Comparison of ENCODE assay signal across 9 mouse cellular contexts in genomic region chr8:118518030-118518741, GRCm38 (mm10).
A peak's percentile ranks its signal among the peaks of the same experiment; 100 is the strongest.
DNase-seq lines count a peak whose midpoint lies in the region; ATAC-seq lines count a peak whose summit lies in the region.
"Had no signal": no experiment of that assay in that cellular context is flagged by ENCODE, and none has a peak within 500 bp of the region (broad histone marks: within the 10 kb centered on the region; RNA-seq: fewer than 3 reads in every experiment).

No protein-coding gene starts in this region.

- H3K4me2 ChIP-seq in neural tube, embryonic 15.5 days, result no peak overlapping the region
- H3K4me2 ChIP-seq: limb, embryonic 12.5 days had no signal

- H3K4me3 ChIP-seq in neural tube, embryonic 15.5 days (replicated peaks), result no peak overlapping the region
- H3K4me3 ChIP-seq: limb, embryonic 12.5 days had no signal

- 0 out of 2 replicates have a peak overlapping the region, but pooled peaks have one; percentile 23 for H3K27ac ChIP-seq in neural tube, embryonic 15.5 days (replicated peaks)
- H3K27ac ChIP-seq: limb, embryonic 12.5 days had no signal

- intact Hi-C loops in heart, postnatal 10 days (cut with DNase I), result loop anchor here (5.0 kb wide), 1 partner anchor 231 kb away; no protein-coding TSS in a partner anchor

- no peaks in the 10 kb centered on the region for H3K9me3 ChIP-seq in neural tube, embryonic 15.5 days (replicated peaks)
- H3K9me3 ChIP-seq: limb, embryonic 12.5 days had no signal

- 61% methylated on average over 13 of the region's 13 CpGs for WGBS in neural tube, embryonic 15.5 days

- DNase-seq in neural tube, embryonic 10.5 days (ENCODE audit: extremely low spot score, low spot score), result no peak
- peak; percentile 42 for DNase-seq in fibroblast of lung, adult 2 months (ENCODE audit: low read depth)
- DNase-seq in heart, postnatal 10 days, result peak; percentile 59 to 66
- DNase-seq in lung, postnatal 10 days, result peak; percentile 45
- DNase-seq in T-cell, adult 2 months (ENCODE audit: low spot score), result no peak
- DNase-seq in adrenal gland, postnatal 36 days, result no peak
- no peak for DNase-seq in ovary, adult 18-20 months (ENCODE audit: low spot score)

- no peak overlapping the region for H3K9ac ChIP-seq in neural tube, embryonic 15.5 days (replicated peaks)
- H3K9ac ChIP-seq: limb, embryonic 12.5 days had no signal

- no peaks in the 10 kb centered on the region for H3K36me3 ChIP-seq in neural tube, embryonic 15.5 days
- H3K36me3 ChIP-seq: limb, embryonic 12.5 days had no signal

- H3K4me1 ChIP-seq in neural tube, embryonic 15.5 days, result peaks cover 33% of the 10 kb centered on the region

- H3K27me3 ChIP-seq in neural tube, embryonic 15.5 days (replicated peaks), result no peaks in the 10 kb centered on the region
- H3K27me3 ChIP-seq: limb, embryonic 12.5 days had no signal

- no peak for ATAC-seq in neural tube, embryonic 15.5 days (ENCODE audit: low FRiP score)

Comparison
In these comparisons a context has a peak if more than half of its experiments do, and no peak if none do; other contexts are left out.
1. DNase-seq: peak in fibroblast of lung, adult 2 months (single experiment), heart, postnatal 10 days (2 of 2) and lung, postnatal 10 days (single experiment); none in neural tube, embryonic 10.5 days (single experiment), T-cell, adult 2 months (single experiment), adrenal gland, postnatal 36 days (0 of 2) and ovary, adult 18-20 months (single experiment).